ENCODE assay signal across 8 mouse cellular contexts in genomic region chr9:48495548-48495932, GRCm38 (mm10). TPM values are rescaled to one million over a fixed set of nuclear protein-coding genes. Genes with fewer than 3 reads are reported as not detected.
DNase-seq lines count a peak whose midpoint lies in the region; ATAC-seq and TF ChIP-seq lines count a peak whose summit lies in the region.

No protein-coding gene starts in this region.

- no peaks in the 10 kb centered on the region for H3K27me3 ChIP-seq in limb, embryonic 14.5 days (ENCODE audit: control insufficient read depth, insufficient read depth, low read length)

- peak overlapping the region; percentile 79 for H3K4me3 ChIP-seq in limb, embryonic 14.5 days (replicated peaks; ENCODE audit: low read length)

- peak; percentile 59 for ATAC-seq in erythroblast, adult 5-6 weeks (replicated peaks; ENCODE audit: low FRiP score, poor library complexity, severe bottlenecking)
- ATAC-seq in limb, embryonic 14.5 days (ENCODE audit: low FRiP score, low read depth), result peak; percentile 58
- 0 out of 2 replicates have a peak, but pooled peaks have one; percentile 4 for ATAC-seq in neutrophil, adult 5-6 weeks (ENCODE audit: extremely low read depth, insufficient number of reproducible peaks, low FRiP score, poor library complexity, severe bottlenecking)

- peak overlapping the region; percentile 86 for H3K27ac ChIP-seq in limb, embryonic 14.5 days (replicated peaks; ENCODE audit: low read depth, low read length)

- peaks cover 10% of the 10 kb centered on the region; the same call in 1 of the 2 replicates for H3K4me1 ChIP-seq in limb, embryonic 14.5 days (ENCODE audit: control insufficient read depth, insufficient read depth, low read length)

- H3K9ac ChIP-seq in limb, embryonic 14.5 days (ENCODE audit: low read depth, low read length, severe bottlenecking), result peak overlapping the region; percentile 91

- 3% methylated on average over 34 of the region's 34 CpGs for WGBS in limb, embryonic 14.5 days

- DNase-seq in embryo, embryonic 10.5 days (ENCODE audit: low spot score), result peak; percentile 56
- no peak for DNase-seq in embryo, embryonic 9.5 days (ENCODE audit: extremely low spot score)
- peak; percentile 41 for DNase-seq in 3T3-L1 (ENCODE audit: low read depth, low spot score)
- no peak for DNase-seq in limb, embryonic 14.5 days (ENCODE audit: low spot score)
- no peak for DNase-seq in urinary bladder, postnatal 10 days (ENCODE audit: low spot score)
- no peak for DNase-seq in kidney, postnatal 36 days

- H3K9me3 ChIP-seq in limb, embryonic 14.5 days (ENCODE audit: control insufficient read depth, low read length), result 0 out of 2 replicates have a peak, but pooled peaks cover 3% of the 10 kb centered on the region

- TF ChIP-seq POLR2A in limb, embryonic 14.5 days (IDR thresholded peaks at IDR 0.05; ENCODE audit: borderline replicate concordance, extremely low read depth, insufficient read depth, insufficient read length), result no peak

- H3K36me3 ChIP-seq in limb, embryonic 14.5 days (ENCODE audit: control insufficient read depth, insufficient read depth, low read length), result peaks cover 30% of the 10 kb centered on the region

- peak overlapping the region; percentile 63 for H3K4me2 ChIP-seq in limb, embryonic 14.5 days (replicated peaks; ENCODE audit: low read depth, low read length, severe bottlenecking)

RNA-seq across cellular contexts. Expression of gene Gm5617, which starts 0.3 kb away (rescaled TPM):
- not detected in 2 replicates for total RNA-seq in erythroblast, adult 5-6 weeks (2015; ENCODE audit: low replicate concordance)
- 1.6 and 3.2 TPM in 2 replicates for total RNA-seq in erythroblast, adult 5-6 weeks (2017; ENCODE audit: low replicate concordance)
- polyA plus RNA-seq in limb, embryonic 14.5 days (2012; rRNA removed), result 21.6 and 34.3 TPM in 2 replicates
- polyA plus RNA-seq in limb, embryonic 14.5 days (2014; fragmentation: Nextera tagmentation; extraction: Ambion mirVana), result 39.5 and 39.8 TPM in 2 replicates
- total RNA-seq in neutrophil, adult 5-6 weeks (2017), result 8.1 and 10.1 TPM in 2 replicates

RNA-seq across cellular contexts. Expression of gene Rbm7, which starts 0.4 kb away (rescaled TPM):
- total RNA-seq in erythroblast, adult 5-6 weeks (2015; ENCODE audit: low replicate concordance), result 29.2 and 38.9 TPM in 2 replicates
- total RNA-seq in erythroblast, adult 5-6 weeks (2017; ENCODE audit: low replicate concordance), result 31.5 and 31.8 TPM in 2 replicates
- polyA plus RNA-seq in limb, embryonic 14.5 days (2012; rRNA removed), result 51.5 and 54.7 TPM in 2 replicates
- polyA plus RNA-seq in limb, embryonic 14.5 days (2014; fragmentation: Nextera tagmentation; extraction: Ambion mirVana), result 115 and 122 TPM in 2 replicates
- total RNA-seq in neutrophil, adult 5-6 weeks (2017), result 112 and 126 TPM in 2 replicates

RNA-seq across cellular contexts. Expression of gene Rexo2, which starts 15.1 kb away (rescaled TPM):
- 47.8 and 50.8 TPM in 2 replicates for total RNA-seq in erythroblast, adult 5-6 weeks (2015; ENCODE audit: low replicate concordance)
- total RNA-seq in erythroblast, adult 5-6 weeks (2017; ENCODE audit: low replicate concordance), result 26.6 and 36.7 TPM in 2 replicates
- 105 and 119 TPM in 2 replicates for polyA plus RNA-seq in limb, embryonic 14.5 days (2012; rRNA removed)
- 101 and 111 TPM in 2 replicates for polyA plus RNA-seq in limb, embryonic 14.5 days (2014; fragmentation: Nextera tagmentation; extraction: Ambion mirVana)
- 44.6 and 51.6 TPM in 2 replicates for total RNA-seq in neutrophil, adult 5-6 weeks (2017)

Comparison
In these comparisons a context has a peak if more than half of its experiments do, and no peak if none do; other contexts are left out.
1. DNase-seq: peak in embryo, embryonic 10.5 days (single experiment) and 3T3-L1 (single experiment); none in embryo, embryonic 9.5 days (single experiment), limb, embryonic 14.5 days (single experiment), urinary bladder, postnatal 10 days (single experiment) and kidney, postnatal 36 days (0 of 2).
2. ATAC-seq: peak in every context shown above with its lines; median percentile 59 in erythroblast, adult 5-6 weeks; 58 in limb, embryonic 14.5 days; 4 in neutrophil, adult 5-6 weeks.